Mouse (Mus musculus): Measurements from ENCODE around the gene Zdhhc1. TPM values are rescaled to one million over a fixed set of nuclear protein-coding genes. Genes with fewer than 3 reads are reported as not detected.

Gene Zdhhc1
- total RNA-seq, 2 experiments from 2014 or later, result 8.7 to 10.1 TPM

GRCm38 (mm10) chr8:105517346-105517745 lies 20.6 kb upstream of the Zdhhc1 start:
- DNase-seq, result no peak

GRCm38 (mm10) chr8:105516018-105516645 lies 19.4 kb upstream of the Zdhhc1 start:
- DNase-seq, result peak; percentile 64

- DNase-seq, result peak; percentile 80
Measured at GRCm38 (mm10) chr8:105514656-105515055, 18.0 kb upstream of the Zdhhc1 start.

GRCm38 (mm10) chr8:105514194-105514593 lies 17.5 kb upstream of the Zdhhc1 start:
- DNase-seq, result no peak

GRCm38 (mm10) chr8:105509997-105510735 lies 13.5 kb upstream of the Zdhhc1 start:
- DNase-seq, result no peak

- DNase-seq, result no peak
Measured at GRCm38 (mm10) chr8:105508758-105509157, 12.1 kb upstream of the Zdhhc1 start.

- no peak for DNase-seq
Measured at GRCm38 (mm10) chr8:105506977-105507376, 10.3 kb upstream of the Zdhhc1 start.

GRCm38 (mm10) chr8:105504617-105505016 lies 7.9 kb upstream of the Zdhhc1 start:
- DNase-seq, result no peak

GRCm38 (mm10) chr8:105499787-105500186 lies 3.1 kb upstream of the Zdhhc1 start:
- no peak for DNase-seq

GRCm38 (mm10) chr8:105495350-105496302 lies 1.1 kb downstream of the Zdhhc1 start:
- DNase-seq, result no peak

- DNase-seq, result no peak
Measured at GRCm38 (mm10) chr8:105494566-105494965, 2.1 kb downstream of the Zdhhc1 start.

GRCm38 (mm10) chr8:105493495-105493894 lies 3.2 kb downstream of the Zdhhc1 start:
- no peak for DNase-seq

GRCm38 (mm10) chr8:105489281-105489680 lies 7.4 kb downstream of the Zdhhc1 start:
- no peak for DNase-seq

- DNase-seq, result no peak
Measured at GRCm38 (mm10) chr8:105488082-105488481, 8.6 kb downstream of the Zdhhc1 start.

- peak; percentile 72 for DNase-seq
Measured at GRCm38 (mm10) chr8:105484392-105484791, 12.3 kb downstream of the Zdhhc1 start.

- DNase-seq, result peak; percentile 68
Measured at GRCm38 (mm10) chr8:105484030-105484368, 12.7 kb downstream of the Zdhhc1 start.

GRCm38 (mm10) chr8:105483212-105484029 lies 13.3 kb downstream of the Zdhhc1 start:
- peak; percentile 74 for DNase-seq

- DNase-seq, result no peak
Measured at GRCm38 (mm10) chr8:105482123-105482522, 14.6 kb downstream of the Zdhhc1 start.

- DNase-seq, result no peak
Measured at GRCm38 (mm10) chr8:105481453-105481852, 15.2 kb downstream of the Zdhhc1 start.

- DNase-seq, result no peak
Measured at GRCm38 (mm10) chr8:105481013-105481412, 15.7 kb downstream of the Zdhhc1 start.

GRCm38 (mm10) chr8:105477792-105478191 lies 18.9 kb downstream of the Zdhhc1 start:
- DNase-seq, result no peak
